Mouse (Mus musculus) kidney, postnatal 0 days (tissue): ENCODE results near the gene Gm37240. TPM values are rescaled to one million over a fixed set of nuclear protein-coding genes. Genes with fewer than 3 reads are reported as not detected.

Experiments used
- ATAC-seq: fragments of 200-750 bp; cut with Nextera tagmentation; replicated peaks from 2 replicates; pipeline ENCODE4 v1.8.0; 2017; ENCODE audit warnings: low read depth, moderate number of reproducible peaks, moderate TSS enrichment, moderate library complexity; ENCODE audit not compliant: low FRiP score
- DNase-seq: peaks from one replicate; pipeline ENCODE4 v3.0.0-alpha.2; 2016; ENCODE audit warnings: low spot score
- H3K27ac ChIP-seq: fragments of 300-500 bp; sonication (generic); 2 replicates; pipeline ENCODE4 v1.5.1; 2014; ENCODE audit warnings: mild to moderate bottlenecking
- H3K27me3 ChIP-seq: fragments of 300-500 bp; sonication (generic); 2 replicates; pipeline ENCODE4 v1.6.1; 2014; ENCODE audit warnings: low read length, mixed read lengths; ENCODE audit not compliant: insufficient read depth
- H3K36me3 ChIP-seq: fragments of 300-500 bp; sonication (generic); 2 replicates; pipeline ENCODE4 v1.6.1; 2014; ENCODE audit warnings: low read length, mixed read lengths; ENCODE audit not compliant: insufficient read depth
- H3K4me1 ChIP-seq: fragments of 300-500 bp; sonication (generic); replicated peaks from 2 replicates; pipeline ENCODE4 v1.6.1; 2014; ENCODE audit warnings: antibody characterized with exemption, low read length, mixed read lengths; ENCODE audit not compliant: insufficient read depth
- H3K4me2 ChIP-seq: fragments of 300-500 bp; sonication (generic); 2 replicates; pipeline ENCODE4 v1.6.1; 2014; ENCODE audit warnings: mild to moderate bottlenecking, low read length, moderate library complexity, mixed read lengths
- H3K4me3 ChIP-seq: fragments of 300-500 bp; sonication (generic); replicated peaks from 2 replicates; pipeline ENCODE4 v1.5.1; 2014; ENCODE audit warnings: low read depth, low read length
- H3K9ac ChIP-seq: fragments of 300-500 bp; sonication (generic); 2 replicates; pipeline ENCODE4 v1.6.1; 2014; ENCODE audit warnings: low read depth, low read length
- H3K9me3 ChIP-seq: fragments of 300-500 bp; sonication (generic); replicated peaks from 2 replicates; pipeline ENCODE4 v1.6.1; 2016; ENCODE audit warnings: low read length, inconsistent platforms, mixed read lengths
- CTCF ChIP-seq: IDR thresholded peaks from 2 replicates; pipeline ENCODE4 v1.5.1; 2016; ENCODE audit warnings: antibody characterized with exemption, low read depth, mild to moderate bottlenecking, moderate library complexity
- WGBS: fragments of 180-500 bp; shearing (Covaris S2); extraction: QIAGEN DNeasy Blood & Tissue Kit; methylation state at CpG from one replicate; pipeline ENCODE4 v1.1.7; 2014; 5-methylcytosine and 5-hydroxymethylcytosine counted together
- polyA plus RNA-seq: library from polyadenylated mRNA; unstranded; fragments of >200 nt; fragmentation: Nextera tagmentation; extraction: Ambion mirVana; gene quantifications from 2 replicates; pipeline ENCODE4 v1.2.1, GENCODE M21; 2015

Gm37240 gene
- polyA plus RNA-seq, 1 experiment from 2014 or later: 10.8 TPM

DNA sequence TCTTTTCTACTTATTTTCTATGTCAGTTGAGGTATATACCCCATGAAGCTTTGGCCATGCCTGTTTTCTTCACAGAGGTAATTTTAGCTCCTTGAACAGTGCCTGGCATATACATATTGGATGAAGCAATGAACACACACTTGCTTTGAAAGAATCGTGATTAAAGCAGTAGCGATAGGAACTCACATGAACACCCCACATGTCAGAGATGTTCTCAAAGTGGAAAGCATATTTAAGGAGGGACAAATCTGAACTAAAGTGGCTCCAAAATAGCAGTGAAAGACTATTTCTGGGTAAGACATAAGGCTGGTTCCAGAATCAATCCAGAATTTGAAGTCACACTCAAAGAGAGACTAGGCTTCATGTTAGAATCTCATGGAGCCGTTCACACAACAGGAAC lies 397.1 kb downstream of the Gm37240 start:
- Histone ChIP-seq H3K27ac (no peak overlapping the region), H3K4me1 (no peaks in the 10 kb centered on the region), H3K36me3 (no peaks in the 10 kb centered on the region), H3K9ac (no peak overlapping the region), H3K4me2 (no peak overlapping the region), H3K4me3 (no peak overlapping the region), H3K9me3 (no peaks in the 10 kb centered on the region), H3K27me3 (no peaks in the 10 kb centered on the region)
- TF ChIP-seq CTCF: no peak
- ATAC-seq (no peak), DNase-seq (no peak)
- 91% methylated on average over 3 of the region's 3 CpGs for WGBS

DNA sequence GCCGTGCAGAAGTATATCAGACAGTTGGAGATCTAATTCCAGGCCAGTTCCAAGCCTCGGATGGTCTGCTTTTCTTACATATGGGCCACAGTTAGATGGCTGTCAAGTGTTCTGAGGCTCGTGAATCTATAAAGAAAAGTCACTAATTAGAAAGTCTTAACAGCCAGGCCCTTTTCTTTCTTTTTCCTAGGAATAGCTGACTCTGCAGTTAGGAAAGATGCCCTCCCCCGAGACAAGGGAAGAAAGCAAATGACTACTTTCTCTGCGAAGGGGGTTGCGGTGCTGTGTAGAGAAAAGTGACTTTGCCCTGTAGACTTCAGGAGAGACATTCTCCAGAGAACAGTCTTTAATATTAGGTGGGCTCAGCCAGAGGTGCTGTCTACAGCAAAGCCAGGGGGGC lies 399.9 kb downstream of the Gm37240 start:
- Histone ChIP-seq H3K27ac (no peak overlapping the region), H3K4me3 (no peak overlapping the region), H3K4me1 (no peaks in the 10 kb centered on the region), H3K27me3 (no peaks in the 10 kb centered on the region), H3K36me3 (no peaks in the 10 kb centered on the region), H3K9me3 (no peaks in the 10 kb centered on the region), H3K4me2 (no peak overlapping the region), H3K9ac (no peak overlapping the region)
- no peak for DNase-seq
- ATAC-seq: no peak
- no peak for TF ChIP-seq CTCF
- 76% methylated on average over 6 of the region's 6 CpGs for WGBS

DNA sequence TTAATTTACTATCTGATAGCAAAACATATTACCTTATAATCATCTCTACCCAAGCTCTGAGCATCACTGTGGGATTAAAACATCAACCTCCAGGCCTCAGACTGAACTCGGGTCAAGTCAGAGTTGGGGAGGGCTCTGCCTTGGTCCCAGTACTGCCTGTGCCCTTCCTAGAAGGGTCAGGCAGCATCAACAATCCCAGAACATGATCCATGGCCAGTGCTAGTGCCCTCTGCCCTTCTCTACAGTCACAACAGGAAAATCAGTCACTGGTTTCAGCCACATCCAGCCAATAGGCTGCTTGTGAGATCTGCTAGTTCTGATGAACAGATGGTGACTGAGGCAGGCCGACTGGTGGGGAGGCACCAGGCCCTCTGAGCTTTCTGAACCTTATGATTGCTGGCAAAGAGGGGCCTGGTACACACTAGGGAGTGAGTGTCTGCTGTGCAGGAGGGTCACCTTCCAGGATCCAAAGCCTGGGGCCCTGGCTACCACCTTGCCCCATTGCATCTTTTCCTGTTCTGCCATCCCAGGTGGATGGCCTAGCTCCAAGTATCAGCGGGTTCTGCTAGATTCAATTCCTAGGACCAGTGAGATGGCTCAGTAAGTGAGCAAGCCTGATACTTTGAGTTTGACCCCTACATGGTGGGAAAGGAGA lies 401.7 kb downstream of the Gm37240 start:
- no peak for TF ChIP-seq CTCF
- H3K27ac ChIP-seq: 0 out of 2 replicates have a peak overlapping the region, but pooled peaks have one; percentile 36
- ATAC-seq (no peak), DNase-seq (peak; percentile 51)
- H3K4me2 ChIP-seq: no peak overlapping the region
- H3K9me3 ChIP-seq: no peaks in the 10 kb centered on the region
- H3K27me3 ChIP-seq: no peaks in the 10 kb centered on the region
- H3K9ac ChIP-seq: no peak overlapping the region
- 39% methylated on average over 3 of the region's 3 CpGs for WGBS
- H3K4me3 ChIP-seq: no peak overlapping the region
- H3K36me3 ChIP-seq: no peaks in the 10 kb centered on the region
- no peaks in the 10 kb centered on the region for H3K4me1 ChIP-seq

DNA sequence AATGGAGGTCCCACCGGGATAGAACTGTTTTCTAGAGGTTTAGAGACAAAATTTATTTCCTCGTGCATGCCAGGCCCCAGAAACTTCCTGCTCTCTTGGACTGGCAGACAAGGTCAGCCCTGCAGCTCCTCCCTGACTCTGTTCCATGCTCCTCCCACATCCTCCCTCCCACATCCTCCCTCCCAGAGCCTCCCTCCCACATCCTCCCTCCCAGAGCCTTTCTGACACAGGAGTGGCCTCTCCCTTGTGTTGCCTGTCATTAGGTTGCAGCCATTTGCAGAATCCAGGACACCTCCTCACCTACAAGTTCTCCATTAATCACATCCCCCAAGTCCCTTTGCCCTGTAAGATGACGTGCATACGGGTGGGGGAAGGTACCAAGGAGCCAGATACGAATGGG lies 404.7 kb downstream of the Gm37240 start:
- ATAC-seq: peak; percentile 72
- Histone ChIP-seq H3K4me1 (no peaks in the 10 kb centered on the region), H3K4me2 (no peak overlapping the region), H3K36me3 (no peaks in the 10 kb centered on the region), H3K9ac (no peak overlapping the region), H3K27me3 (no peaks in the 10 kb centered on the region), H3K27ac (no peak overlapping the region), H3K4me3 (no peak overlapping the region), H3K9me3 (no peaks in the 10 kb centered on the region)
- peak; percentile 78 for DNase-seq
- 6% methylated on average over 5 of the region's 5 CpGs for WGBS
- TF ChIP-seq CTCF: no peak

DNA sequence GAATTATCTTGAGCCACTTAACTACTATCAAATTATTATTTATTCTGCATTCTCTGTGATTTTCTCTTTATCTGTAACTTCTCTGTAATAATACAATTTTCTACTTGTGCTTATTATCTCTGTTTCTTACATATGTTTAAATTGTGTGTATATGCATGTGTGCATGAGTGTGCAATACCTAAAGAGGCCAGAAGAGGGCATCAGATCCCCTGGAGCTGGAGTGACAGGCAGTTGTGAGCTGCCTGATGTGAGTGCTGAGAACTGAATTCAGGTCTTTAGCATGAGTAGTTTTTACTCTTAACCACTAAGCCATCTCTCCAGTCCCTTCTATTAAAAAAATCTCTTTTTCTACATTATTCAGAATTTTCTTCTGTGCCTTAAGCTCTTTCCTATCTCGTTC lies 406.7 kb downstream of the Gm37240 start:
- no peaks in the 10 kb centered on the region for H3K36me3 ChIP-seq
- no peak overlapping the region for H3K9ac ChIP-seq
- H3K9me3 ChIP-seq: no peaks in the 10 kb centered on the region
- no peaks in the 10 kb centered on the region for H3K4me1 ChIP-seq
- no peak for ATAC-seq
- H3K27ac ChIP-seq: no peak overlapping the region
- no peak overlapping the region for H3K4me3 ChIP-seq
- H3K4me2 ChIP-seq: no peak overlapping the region
- WGBS: 79% methylated on average over 1 of the region's 1 CpGs
- H3K27me3 ChIP-seq: no peaks in the 10 kb centered on the region
- TF ChIP-seq CTCF: peak; percentile 38; the same call in 1 of the 2 replicates
- no peak for DNase-seq

DNA sequence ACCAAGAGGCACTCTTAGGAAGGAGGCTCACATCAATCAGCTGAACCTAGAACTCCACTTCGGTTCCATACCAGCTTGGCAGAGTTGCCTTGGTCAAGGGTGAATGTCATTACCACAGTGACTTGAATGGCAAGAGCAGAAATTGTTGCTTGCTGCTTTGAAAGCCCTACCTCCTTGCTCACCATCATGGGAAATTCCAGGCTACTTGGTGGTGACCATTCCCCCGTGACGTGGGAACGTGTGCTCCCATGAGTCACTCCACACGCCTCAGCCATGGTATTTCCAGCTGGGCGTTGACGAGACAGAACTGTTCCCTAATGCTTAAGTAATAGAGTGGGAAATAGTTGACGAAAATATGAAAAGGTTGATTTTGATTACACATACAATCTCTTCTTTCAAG lies 408.6 kb downstream of the Gm37240 start:
- no peak for TF ChIP-seq CTCF
- Histone ChIP-seq H3K27ac (no peak overlapping the region), H3K9me3 (no peaks in the 10 kb centered on the region), H3K36me3 (no peaks in the 10 kb centered on the region), H3K27me3 (no peaks in the 10 kb centered on the region), H3K4me1 (no peaks in the 10 kb centered on the region), H3K4me2 (no peak overlapping the region), H3K9ac (no peak overlapping the region), H3K4me3 (no peak overlapping the region)
- no peak for DNase-seq
- ATAC-seq: no peak
- WGBS: 73% methylated on average over 8 of the region's 8 CpGs

DNA sequence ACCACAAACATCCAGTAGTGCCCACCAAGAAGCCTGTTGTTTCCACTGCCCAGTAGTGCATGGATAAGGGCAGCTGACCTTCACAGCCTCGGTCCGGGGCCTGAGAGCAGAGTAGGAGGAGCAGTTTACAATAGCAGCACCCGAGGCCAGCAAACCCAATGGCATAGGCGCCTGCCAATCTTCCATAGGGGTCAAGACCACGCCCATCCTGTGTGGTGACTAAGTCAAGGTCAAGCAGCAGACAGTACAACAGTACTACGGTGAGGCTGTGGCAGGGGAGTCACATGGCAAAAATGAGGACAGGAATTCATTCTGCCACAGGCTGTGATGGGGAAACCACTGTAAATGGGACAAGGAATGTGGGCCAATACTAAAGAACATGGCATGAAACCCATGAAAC lies 417.6 kb downstream of the Gm37240 start:
- no peak overlapping the region for H3K9ac ChIP-seq
- no peaks in the 10 kb centered on the region for H3K9me3 ChIP-seq
- no peaks in the 10 kb centered on the region for H3K4me1 ChIP-seq
- TF ChIP-seq CTCF: no peak
- H3K27ac ChIP-seq: no peak overlapping the region
- H3K36me3 ChIP-seq: no peaks in the 10 kb centered on the region
- H3K27me3 ChIP-seq: no peaks in the 10 kb centered on the region
- ATAC-seq (no peak), DNase-seq (no peak)
- H3K4me3 ChIP-seq: no peak overlapping the region
- WGBS: 56% methylated on average over 6 of the region's 6 CpGs
- no peak overlapping the region for H3K4me2 ChIP-seq
